ENCODE assay signal across 35 mouse cellular contexts in the genomic region with DNA sequence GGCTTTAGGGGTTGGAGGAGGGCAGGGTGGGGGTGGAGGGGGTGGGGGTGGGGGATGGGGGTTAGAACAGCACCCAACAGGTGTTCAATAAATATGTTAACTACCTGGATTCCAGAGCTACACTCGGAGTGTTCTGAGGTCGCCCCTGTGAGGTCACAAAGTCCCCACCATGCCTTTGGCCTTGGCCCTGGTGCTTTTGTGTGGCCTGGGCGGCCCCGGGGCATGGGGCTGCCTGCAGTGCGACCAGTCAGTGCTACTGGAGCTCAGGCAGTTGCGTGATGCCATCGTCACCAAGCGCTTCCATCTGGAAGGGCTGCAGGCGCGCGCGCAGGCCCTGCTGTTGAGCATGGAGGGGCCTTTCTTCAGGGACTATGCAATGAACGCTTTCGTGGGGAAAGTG. TPM values are rescaled to one million over a fixed set of nuclear protein-coding genes. Genes with fewer than 3 reads are reported as not detected.
DNase-seq lines count a peak whose midpoint lies in the region; TF ChIP-seq lines count a peak whose summit lies in the region.
"Had no signal": no experiment of that assay in that cellular context is flagged by ENCODE, and none has a peak within 500 bp of the region (broad histone marks: within the 10 kb centered on the region; RNA-seq: fewer than 3 reads in every experiment).

A gene (plus strand): TSS at position 169 of the 400 bp plus-strand sequence.

- H3K36me3 ChIP-seq in testis, adult 2 months (ENCODE audit: control insufficient read depth, insufficient read depth, low read length) = no peaks in the 10 kb centered on the region
- H3K36me3 ChIP-seq in ES-E14 (ENCODE audit: control insufficient read depth, insufficient read depth, low read length, poor library complexity, severe bottlenecking) = no peaks in the 10 kb centered on the region
- no peaks in the 10 kb centered on the region for H3K36me3 ChIP-seq in forebrain, embryonic 10.5 days (replicated peaks)
- H3K36me3 ChIP-seq: embryonic facial prominence, embryonic 12.5 days; embryonic facial prominence, embryonic 15.5 days; forebrain, embryonic 12.5 days; forebrain, embryonic 15.5 days; hindbrain, embryonic 12.5 days; hindbrain, embryonic 15.5 days had no signal

- no peak for TF ChIP-seq CTCF in testis, adult 2 months (IDR thresholded peaks at IDR 0.05; ENCODE audit: control insufficient read depth, insufficient read depth, insufficient replicate concordance, low read depth, low read length)

- no peaks in the 10 kb centered on the region for H3K27me3 ChIP-seq in testis, adult 2 months (ENCODE audit: control insufficient read depth, insufficient read depth, low read length)
- no peaks in the 10 kb centered on the region for H3K27me3 ChIP-seq in forebrain, embryonic 10.5 days (ENCODE audit: poor library complexity, severe bottlenecking)
- H3K27me3 ChIP-seq: embryonic facial prominence, embryonic 12.5 days; embryonic facial prominence, embryonic 15.5 days; forebrain, embryonic 12.5 days; forebrain, embryonic 15.5 days; hindbrain, embryonic 12.5 days; hindbrain, embryonic 15.5 days had no signal

- peak within 1 kb of the TSS; percentile 26 for H3K9ac ChIP-seq in ES-E14 (ENCODE audit: insufficient read depth, low read depth, low read length, poor library complexity, severe bottlenecking)
- H3K9ac ChIP-seq: embryonic facial prominence, embryonic 12.5 days; embryonic facial prominence, embryonic 15.5 days; forebrain, embryonic 12.5 days; forebrain, embryonic 15.5 days; hindbrain, embryonic 12.5 days; hindbrain, embryonic 15.5 days had no signal

- no peaks in the 10 kb centered on the region for H3K9me3 ChIP-seq in ES-E14 (ENCODE audit: control insufficient read depth, insufficient read depth, low read depth, low read length)
- H3K9me3 ChIP-seq in forebrain, embryonic 10.5 days = peaks cover 2% of the 10 kb centered on the region; the same call in 1 of the 2 replicates
- H3K9me3 ChIP-seq: embryonic facial prominence, embryonic 12.5 days; embryonic facial prominence, embryonic 15.5 days; forebrain, embryonic 15.5 days; hindbrain, embryonic 15.5 days had no signal

- H3K4me1 ChIP-seq in testis, adult 2 months (ENCODE audit: control insufficient read depth, insufficient read depth, low read length) = peaks cover 4% of the 10 kb centered on the region
- peaks cover 2 to 11% of the 10 kb centered on the region in 2 experiments; a peak in 3 of 4 replicates for H3K4me1 ChIP-seq in ES-E14 (ENCODE audit: control insufficient read depth in 2 of 2, insufficient read depth in 2 of 2, low read length in 2 of 2, poor library complexity in 1 of 2)
- no peaks in the 10 kb centered on the region for H3K4me1 ChIP-seq in forebrain, embryonic 10.5 days
- H3K4me1 ChIP-seq: embryonic facial prominence, embryonic 12.5 days; embryonic facial prominence, embryonic 15.5 days; forebrain, embryonic 12.5 days; forebrain, embryonic 15.5 days; hindbrain, embryonic 12.5 days; hindbrain, embryonic 15.5 days had no signal

- peak; percentile 56; the same call in 1 of the 2 replicates for TF ChIP-seq POLR2A in testis, adult 2 months (IDR thresholded peaks at IDR 0.05; ENCODE audit: control insufficient read depth, low read depth, low read length)

- H3K27ac ChIP-seq in testis, adult 2 months (ENCODE audit: control insufficient read depth, insufficient read depth, low read depth, low read length) = 0 out of 2 replicates have a peak within 1 kb of the TSS, but pooled peaks have one; percentile 14
- H3K27ac ChIP-seq in ES-E14 (ENCODE audit: insufficient read depth, low read depth, low read length, poor library complexity, severe bottlenecking) = peak within 1 kb of the TSS; percentile 72
- no peak within 1 kb of the TSS for H3K27ac ChIP-seq in forebrain, embryonic 10.5 days
- H3K27ac ChIP-seq: embryonic facial prominence, embryonic 12.5 days; embryonic facial prominence, embryonic 15.5 days; forebrain, embryonic 12.5 days; forebrain, embryonic 15.5 days; hindbrain, embryonic 12.5 days; hindbrain, embryonic 15.5 days had no signal

- DNase-seq in testis, postnatal 10 days (ENCODE audit: low spot score) = no peak
- DNase-seq in ES-E14 (ENCODE audit: low read depth, low spot score) (no peak), ZHBTc4 (ENCODE audit: low read depth, low spot score) (peak; percentile 89)
- no peak for DNase-seq in left cerebral cortex, adult 11 months (ENCODE audit: low spot score)
- no peak for DNase-seq in gastrocnemius, postnatal 10 days
- DNase-seq in forebrain, embryonic 10.5 days (ENCODE audit: extremely low spot score, low spot score) = no peak
- DNase-seq: adrenal gland, adult 2 months; adrenal gland, postnatal 14 days; B cell, adult 2 months; cerebellum, adult 11 months; cerebellum, adult 2 months; cerebellum, adult 9-11 months; cerebellum, postnatal 25 days; gastrocnemius, postnatal 14 days; heart, adult 11 months had no signal

- in situ Hi-C loops in ES-E14 (cut with MboI; ENCODE audit: low sequenced_read_pairs in 2 of 2, unreplicated experiment in 2 of 2) = no loop called here

- 72% methylated on average over 14 of the region's 14 CpGs for WGBS in forebrain, embryonic 10.5 days

- peak within 1 kb of the TSS; percentile 79 for H3K4me3 ChIP-seq in testis, adult 2 months (ENCODE audit: control insufficient read depth, low read depth, low read length)
- peak within 1 kb of the TSS; percentile 3 to 42; a peak in 3 of 4 replicates for H3K4me3 ChIP-seq in ES-E14 (ENCODE audit: insufficient read depth in 1 of 2, low read depth in 1 of 2, low read length in 2 of 2, poor library complexity in 1 of 2, severe bottlenecking in 1 of 2)
- no peak within 1 kb of the TSS for H3K4me3 ChIP-seq in forebrain, embryonic 10.5 days
- H3K4me3 ChIP-seq: embryonic facial prominence, embryonic 12.5 days; embryonic facial prominence, embryonic 15.5 days; forebrain, embryonic 12.5 days; forebrain, embryonic 15.5 days; hindbrain, embryonic 12.5 days; hindbrain, embryonic 15.5 days had no signal

TF ChIP-seq in ES-E14, 5 proteins besides CTCF, POLR2A, EP300 and RAD21:
- TF ChIP-seq HCFC1 (IDR thresholded peaks at IDR 0.05; ENCODE audit: borderline replicate concordance, insufficient read depth, low read length) = no peak
- TF ChIP-seq CHD2 (IDR thresholded peaks at IDR 0.05; ENCODE audit: low read depth, low read length) = no peak
- no peak for TF ChIP-seq ZNF384 (IDR thresholded peaks at IDR 0.05; ENCODE audit: low read depth, low read length)
- no peak for TF ChIP-seq MAFK (IDR thresholded peaks at IDR 0.05; ENCODE audit: insufficient read depth, low read depth, low read length)
- no peak for TF ChIP-seq ZC3H11A (IDR thresholded peaks at IDR 0.05; ENCODE audit: borderline replicate concordance, low read depth, low read length)

RNA-seq across cellular contexts. Expression of the gene that starts here (rescaled TPM):
- polyA plus RNA-seq in testis, adult 2 months (2012; rRNA removed) = 171 and 196 TPM in 2 replicates
- total RNA-seq in ES-E14 (2012; rRNA removed) = 0.40 and 0.79 TPM in 2 replicates
- not detected for total RNA-seq in gastrocnemius, postnatal 10 days (2021)
- not detected in 2 replicates for polyA plus RNA-seq in forebrain, embryonic 10.5 days (2016; fragmentation: Nextera tagmentation; extraction: Ambion mirVana)
- total RNA-seq: adrenal gland, adult 2 months; adrenal gland, postnatal 14 days; adrenal gland, postnatal 4 days; CH12.LX; common myeloid progenitor, adult 5-6 weeks; gastrocnemius, adult 18-20 months; gastrocnemius, postnatal 14 days; gastrocnemius, postnatal 4 days; heart, adult 8-10 months; heart, postnatal 25 days; hematopoietic stem cell, adult 5-6 weeks; MEL had no signal
- polyA plus RNA-seq: adrenal gland, adult 2 months; cerebellum, adult 2 months; embryonic facial prominence, embryonic 12.5 days; embryonic facial prominence, embryonic 15.5 days; forebrain, embryonic 12.5 days; forebrain, embryonic 15.5 days; heart, embryonic 11.5 days; heart, embryonic 14.5 days; heart, postnatal 0 days; hindbrain, embryonic 12.5 days; hindbrain, embryonic 15.5 days; intestine, embryonic 14.5 days had no signal

Comparison
In these comparisons a context has a peak if more than half of its experiments do, and no peak if none do; other contexts are left out.
1. RNA of the gene that starts here (polyA plus RNA-seq): 171 to 196 TPM in testis, adult 2 months; not detected in forebrain, embryonic 10.5 days; every median in the first group is over 100 times any median in the second.